Mouse (Mus musculus) lung, adult 18-20 months (tissue): Measurements from ENCODE around the gene Il17a.
"Not testable (repeated sequence)": the region's sequence is repeated elsewhere in the genome, so short reads cannot be mapped to it uniquely, and the experiment has no call there.

ENCODE experiments used
- DNase-seq, 2 experiments: peaks; one replicate each; pipeline ENCODE4 v3.0.0; 2022; ENCODE audit warnings: mixed read lengths in 2 of 2

Gene Il17a

DNA sequence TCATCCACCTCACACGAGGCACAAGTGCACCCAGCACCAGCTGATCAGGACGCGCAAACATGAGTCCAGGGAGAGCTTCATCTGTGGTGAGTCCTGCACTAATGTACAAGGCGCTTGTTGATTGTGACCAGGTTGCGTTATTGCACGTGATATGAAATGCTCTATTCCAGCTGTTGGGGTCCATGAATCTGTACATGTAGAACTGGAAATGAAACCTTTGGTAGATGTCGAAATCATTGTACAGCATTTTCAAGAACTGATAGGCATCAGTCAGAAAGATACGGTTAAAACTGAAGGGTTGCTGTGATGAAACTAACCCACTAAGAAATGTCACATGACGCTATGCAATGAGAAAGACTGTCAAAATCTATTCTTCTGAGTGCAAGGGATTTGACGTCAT lies at the start of gene Il17a:
Gene Il17a (plus strand): TSS at position 3 of the 400 bp plus-strand sequence.
- DNase-seq = no peak

DNA sequence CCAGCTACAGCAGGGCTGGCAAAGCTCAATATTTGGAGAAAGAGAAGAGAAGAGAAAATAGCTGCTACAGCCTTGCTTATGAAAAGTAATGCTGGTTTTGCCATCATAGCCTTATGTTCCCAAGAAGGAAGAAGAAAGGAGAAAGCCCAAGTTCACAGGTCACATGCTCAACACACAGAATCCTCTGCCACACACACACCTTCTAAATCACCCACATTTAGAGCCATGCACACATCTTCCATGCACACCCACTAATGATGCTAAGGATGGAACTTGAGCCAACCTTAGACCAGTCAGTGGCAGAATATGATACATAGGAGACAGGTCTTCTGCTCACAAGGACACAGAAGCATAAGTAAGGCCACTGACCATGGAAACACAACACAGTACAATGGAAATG lies 47.9 kb upstream of the Il17a start:
- no peak for DNase-seq

DNA sequence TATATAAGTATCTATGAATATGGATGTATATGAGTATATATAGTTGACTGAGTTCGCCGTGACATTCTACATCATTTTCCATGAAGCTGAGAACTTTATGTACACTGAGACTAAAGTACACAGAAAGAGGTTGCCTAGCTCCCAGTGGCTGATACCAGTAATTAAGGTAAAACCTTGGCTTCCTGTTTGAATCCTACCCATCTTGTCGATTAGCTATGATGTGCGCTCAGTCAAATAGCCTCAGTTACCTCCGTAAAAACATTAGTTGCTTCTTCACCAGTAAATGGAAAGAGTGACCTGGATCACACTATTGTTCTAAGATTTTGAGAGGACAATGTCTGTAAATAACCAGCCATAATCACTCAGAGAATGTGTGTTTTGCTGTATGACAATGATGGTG lies 47.3 kb upstream of the Il17a start:
- no peak for DNase-seq

- DNase-seq = no peak
Measured at GRCm38 (mm10) chr1:20683853-20684252, 46.9 kb upstream of the Il17a start.

DNA sequence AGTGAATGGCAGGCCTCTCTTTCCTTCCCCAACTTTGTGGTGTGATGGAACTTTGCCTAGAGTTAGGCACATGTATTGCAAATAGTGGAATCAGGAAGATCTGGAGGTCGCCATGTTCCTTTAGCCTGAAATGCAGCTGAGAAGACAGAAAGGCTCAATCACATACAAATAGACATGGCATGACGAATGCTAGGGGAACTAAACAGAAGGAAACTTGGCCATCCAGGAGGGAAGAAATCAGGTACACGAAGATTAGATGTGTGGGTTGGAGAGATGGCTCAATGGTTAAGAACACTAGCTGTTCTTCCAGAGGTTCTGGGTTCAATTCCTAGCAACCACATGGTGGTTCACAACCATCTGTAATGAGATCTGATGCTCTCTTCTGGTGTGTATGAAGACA lies 46.3 kb upstream of the Il17a start:
- no peak for DNase-seq

GRCm38 (mm10) chr1:20685393-20685792 lies 45.3 kb upstream of the Il17a start:
- no peak for DNase-seq

DNA sequence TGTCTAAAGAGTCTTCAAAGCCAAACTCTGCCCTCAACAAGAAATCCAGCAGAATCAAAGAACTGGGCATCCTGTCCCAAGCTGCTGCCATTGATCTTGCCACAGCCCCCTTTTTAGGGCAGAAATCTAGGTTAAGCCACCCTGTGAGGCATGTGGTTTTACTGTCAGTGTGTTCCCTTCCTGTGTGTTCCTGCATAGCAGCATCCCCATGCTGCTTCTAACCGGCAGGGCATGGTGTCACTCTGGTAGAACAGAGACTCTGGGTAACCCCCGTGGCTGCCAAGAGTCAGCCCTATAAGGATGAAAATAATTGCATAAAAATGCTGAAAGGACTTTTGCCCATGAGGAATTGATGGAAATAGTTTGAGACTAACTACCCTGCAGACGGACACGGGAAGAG lies 44.8 kb upstream of the Il17a start:
- no peak for DNase-seq

- no peak for DNase-seq
Measured at GRCm38 (mm10) chr1:20691336-20691735, 39.4 kb upstream of the Il17a start.

GRCm38 (mm10) chr1:20693634-20694313 lies 36.9 kb upstream of the Il17a start:
- DNase-seq = no peak

DNA sequence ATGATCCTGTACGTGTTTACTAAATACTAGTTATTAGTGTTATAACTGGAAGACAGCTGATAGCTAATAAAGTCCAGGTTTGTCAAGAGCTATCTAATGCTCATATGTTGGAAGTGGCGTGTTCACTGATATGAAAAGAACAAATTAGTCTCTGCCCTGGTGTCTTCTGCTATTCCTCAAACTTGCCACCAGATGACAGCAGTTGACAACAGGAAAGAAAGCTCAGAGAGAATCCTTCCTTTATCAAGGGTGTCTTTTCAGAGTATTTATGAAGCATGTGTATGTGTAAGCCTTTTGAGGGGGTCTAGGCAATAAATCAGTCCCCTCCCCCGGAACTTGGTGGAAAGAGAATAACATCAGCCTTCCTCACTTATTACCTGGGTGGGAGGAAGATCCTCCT lies 30.7 kb upstream of the Il17a start:
- DNase-seq = no peak

GRCm38 (mm10) chr1:20736572-20736971 lies 5.9 kb downstream of the Il17a start:
- no peak for DNase-seq

DNA sequence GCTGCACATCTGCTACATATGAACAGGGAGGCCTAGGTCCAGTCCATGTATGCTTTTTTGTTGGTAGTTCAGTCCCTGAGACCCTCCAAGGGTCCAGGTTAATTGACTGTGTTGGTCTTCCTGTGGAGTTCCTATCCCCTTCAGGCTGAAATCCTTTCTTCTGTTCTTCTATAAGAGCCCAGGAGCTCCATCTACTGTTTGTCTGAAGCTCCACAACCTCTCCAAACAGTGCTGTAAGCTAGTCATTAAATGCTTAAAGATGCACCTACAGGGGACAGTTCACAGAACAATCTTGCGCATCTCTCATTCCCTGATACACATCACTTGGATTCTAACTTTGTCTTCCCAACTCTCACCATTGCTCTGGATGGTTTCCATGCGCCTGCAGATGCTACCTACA lies 7.8 kb downstream of the Il17a start:
- no peak for DNase-seq

DNA sequence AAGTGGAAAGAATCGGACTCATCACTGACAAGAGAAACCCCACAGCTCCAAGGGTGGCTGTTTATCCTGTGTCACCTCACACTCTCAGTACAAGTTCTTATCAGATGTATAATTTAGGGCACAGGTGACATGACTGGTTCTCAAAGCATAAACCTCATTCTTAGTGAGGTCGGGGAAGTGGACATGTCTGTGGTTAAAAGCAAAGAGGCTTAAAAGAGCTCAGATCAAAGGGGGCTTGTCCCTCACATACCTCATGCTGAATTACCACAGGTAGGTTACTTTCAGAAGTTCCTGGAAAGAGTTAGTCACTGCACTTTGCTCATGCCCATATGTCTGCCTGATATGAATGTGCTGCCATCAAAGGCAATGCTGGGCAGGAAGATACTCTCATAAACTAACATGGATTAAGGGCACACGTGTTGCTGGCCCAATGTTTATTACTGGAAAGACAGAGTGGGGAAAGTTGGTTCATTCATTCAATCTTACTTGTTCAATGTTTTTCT lies 9.8 kb downstream of the Il17a start:
- DNase-seq = no peak

- no peak for DNase-seq
Measured at GRCm38 (mm10) chr1:20754439-20754838, 23.7 kb downstream of the Il17a start.

GRCm38 (mm10) chr1:20757586-20757985 lies 26.9 kb downstream of the Il17a start:
- no peak for DNase-seq

DNA sequence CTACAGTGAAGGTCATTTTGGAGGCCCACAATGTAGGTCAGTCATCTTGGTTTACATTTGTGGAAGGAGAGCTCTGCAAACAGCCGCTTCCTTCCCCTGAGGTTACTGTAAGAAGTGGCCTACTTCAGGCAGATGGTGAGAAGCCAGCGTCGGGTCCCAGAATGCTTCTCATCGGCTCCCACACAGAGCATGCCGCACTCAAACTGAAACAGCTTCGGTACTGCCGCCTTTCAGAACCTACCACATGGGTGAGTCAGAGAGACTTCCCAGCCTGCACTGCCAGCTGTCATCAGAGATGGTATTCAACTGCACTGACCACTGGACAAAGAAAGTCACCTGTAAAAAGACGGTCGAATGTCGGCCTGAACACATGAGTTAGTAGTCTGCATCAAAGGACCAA lies 29.1 kb downstream of the Il17a start:
- DNase-seq = no peak

DNA sequence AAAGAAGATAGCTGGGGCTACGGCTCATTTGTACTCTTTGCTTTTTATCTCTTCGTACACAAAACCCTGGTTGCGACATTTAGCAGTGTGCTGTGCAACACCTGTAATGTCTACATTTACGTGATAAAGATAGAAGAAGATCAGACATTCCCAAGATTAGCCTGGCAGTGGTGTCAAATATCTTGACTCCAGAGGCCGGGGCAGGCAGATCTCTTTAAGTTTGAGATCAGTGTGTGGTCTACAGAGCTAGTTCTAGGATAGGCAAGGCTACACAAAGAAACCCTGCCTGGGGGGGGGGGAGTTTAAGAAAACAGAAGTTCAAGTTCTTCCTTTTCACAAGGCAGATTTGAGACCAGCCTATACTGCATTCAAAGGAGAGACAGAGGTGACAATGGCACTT lies 29.6 kb downstream of the Il17a start:
- DNase-seq = no peak

DNA sequence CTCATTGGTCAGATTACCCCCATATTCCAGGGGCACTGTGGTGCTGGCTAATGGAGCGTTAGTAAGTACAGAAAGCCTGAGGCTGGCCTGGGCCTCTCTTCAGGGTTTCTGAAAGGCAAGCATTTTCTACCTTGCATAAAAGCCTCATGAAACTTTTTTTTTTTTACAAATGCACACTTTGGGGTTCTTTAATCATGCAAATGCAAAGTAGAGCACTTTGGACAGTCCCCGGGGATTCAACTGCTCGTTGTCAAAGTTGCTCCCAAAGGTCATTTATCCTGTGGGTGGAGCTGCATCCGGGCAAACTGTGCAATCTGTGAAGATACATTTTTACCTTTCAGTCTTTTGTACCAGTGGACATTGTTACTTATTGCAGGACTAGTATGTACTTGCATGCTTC lies 30.7 kb downstream of the Il17a start:
- DNase-seq = no peak

GRCm38 (mm10) chr1:20766526-20766925 lies 35.8 kb downstream of the Il17a start:
- no peak for DNase-seq

DNA sequence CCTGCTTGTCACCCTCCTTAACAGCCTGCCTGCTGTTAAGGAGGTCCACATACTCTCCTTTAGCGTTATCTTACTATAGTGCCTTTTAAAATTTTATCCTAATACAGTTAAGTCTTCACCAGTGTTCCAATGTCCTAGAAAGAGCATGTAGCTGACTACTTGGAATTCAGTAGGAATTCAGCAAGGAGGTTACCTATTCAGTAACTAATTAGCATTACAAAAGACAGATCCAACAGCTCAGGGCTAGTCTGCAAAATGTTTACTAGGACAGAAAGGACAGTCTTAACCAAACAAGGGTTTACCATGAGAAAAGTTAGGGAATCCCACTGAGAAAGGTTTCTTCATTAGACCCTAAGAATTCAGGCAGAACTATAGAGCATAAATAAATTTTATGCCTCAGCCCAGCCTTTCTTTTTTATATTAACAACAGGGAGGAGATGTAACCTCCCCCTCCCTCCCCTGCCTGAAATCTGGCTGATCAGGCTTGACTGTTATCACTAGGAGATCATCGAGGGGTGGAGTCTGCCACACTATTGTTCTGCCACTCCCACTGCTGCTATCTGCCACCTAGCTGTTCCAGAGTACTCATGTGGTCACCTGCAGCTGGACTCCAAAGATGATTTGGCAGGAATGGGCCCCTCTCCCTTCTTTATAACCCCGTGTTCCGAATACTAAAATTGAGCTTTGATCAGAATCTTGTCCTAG lies 43.5 kb downstream of the Il17a start:
- not testable (repeated sequence) for DNase-seq

DNA sequence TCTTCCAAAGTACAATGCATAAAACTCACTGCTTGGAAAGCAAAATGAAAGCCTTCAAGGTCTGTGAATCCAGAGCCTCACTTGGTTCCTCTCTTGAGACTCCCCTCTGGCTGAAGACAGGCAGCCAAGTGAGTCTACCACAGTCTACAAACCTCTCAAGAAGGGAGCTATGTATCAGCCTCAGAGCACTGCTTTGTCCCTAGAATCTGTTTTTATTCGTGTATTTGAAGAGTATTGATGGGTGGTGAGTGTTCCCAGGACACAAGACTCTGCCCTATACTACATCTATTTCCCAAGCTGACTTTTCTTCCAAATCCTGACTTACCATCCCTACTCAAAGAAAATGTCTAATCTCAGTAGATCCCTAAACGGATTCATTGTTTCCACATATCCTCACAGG lies 47.7 kb downstream of the Il17a start:
- DNase-seq = no peak
